8 mouse cellular contexts compared by ENCODE assay signal in the genomic region with DNA sequence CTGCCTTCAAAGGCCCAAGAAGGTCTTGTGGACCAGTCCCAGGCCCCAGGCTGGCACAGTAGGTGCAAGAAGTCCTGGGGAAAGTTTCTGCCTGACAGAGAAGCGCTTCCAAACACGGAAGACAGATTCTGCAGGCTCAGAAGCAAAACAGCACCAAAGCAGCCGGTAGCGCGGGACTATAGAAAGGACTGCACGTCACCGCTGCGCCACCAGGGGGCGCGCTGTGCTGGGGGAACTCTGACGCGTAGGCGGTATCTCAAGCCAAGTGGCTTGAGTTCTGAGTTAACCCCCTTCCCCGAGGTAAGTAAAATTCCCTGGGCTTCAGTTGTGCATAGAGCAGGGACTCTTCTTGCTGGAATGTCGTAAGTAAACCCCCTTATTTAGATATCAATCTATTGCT. TPM values are rescaled to one million over a fixed set of nuclear protein-coding genes. Genes with fewer than 3 reads are reported as not detected.
DNase-seq lines count a peak whose midpoint lies in the region; ATAC-seq and TF ChIP-seq lines count a peak whose summit lies in the region.

No protein-coding gene starts in this region.

- peak overlapping the region; percentile 73 for H3K27ac ChIP-seq in embryonic facial prominence, embryonic 10.5 days (replicated peaks)
- H3K27ac ChIP-seq in kidney, postnatal 0 days: no peak overlapping the region
- no peak overlapping the region for H3K27ac ChIP-seq in liver, embryonic 14.5 days
- no peak overlapping the region for H3K27ac ChIP-seq in olfactory bulb, adult 2 months (ENCODE audit: insufficient read depth, low read depth, low read length)

- ATAC-seq in kidney, postnatal 0 days (replicated peaks; ENCODE audit: low FRiP score, low read depth): no peak
- peak; percentile 21; the same call in 1 of the 2 replicates for ATAC-seq in liver, embryonic 14.5 days (ENCODE audit: insufficient read depth)

- peaks cover 17% of the 10 kb centered on the region for H3K36me3 ChIP-seq in embryonic facial prominence, embryonic 10.5 days (replicated peaks)
- 0 out of 2 replicates have a peak, but pooled peaks cover 10% of the 10 kb centered on the region for H3K36me3 ChIP-seq in kidney, postnatal 0 days (ENCODE audit: insufficient read depth, low read length)
- peaks cover 16% of the 10 kb centered on the region for H3K36me3 ChIP-seq in liver, embryonic 14.5 days (replicated peaks; ENCODE audit: control insufficient read depth, insufficient read depth, low read depth)

- H3K9ac ChIP-seq in kidney, postnatal 0 days (ENCODE audit: low read depth, low read length): no peak overlapping the region
- no peak overlapping the region for H3K9ac ChIP-seq in liver, embryonic 14.5 days (replicated peaks)

- H3K4me3 ChIP-seq in embryonic facial prominence, embryonic 10.5 days: peak overlapping the region; percentile 36
- H3K4me3 ChIP-seq in kidney, postnatal 0 days (replicated peaks; ENCODE audit: low read depth, low read length): no peak overlapping the region
- H3K4me3 ChIP-seq in liver, embryonic 14.5 days (ENCODE audit: insufficient read depth in 1 of 2, low read depth in 2 of 2, low read length in 2 of 2): no peak overlapping the region
- H3K4me3 ChIP-seq in olfactory bulb, adult 2 months (ENCODE audit: insufficient read depth, low read depth, low read length): no peak overlapping the region

- TF ChIP-seq CTCF in kidney, postnatal 0 days (IDR thresholded peaks at IDR 0.05; ENCODE audit: low read depth): peak; percentile 97
- peak; percentile 99 for TF ChIP-seq CTCF in liver, embryonic 14.5 days (IDR thresholded peaks at IDR 0.05; ENCODE audit: low read depth)
- TF ChIP-seq CTCF in olfactory bulb, adult 2 months (IDR thresholded peaks at IDR 0.05; ENCODE audit: insufficient read depth, low read depth, low read length): peak; percentile 79

- TF ChIP-seq EP300 in liver, embryonic 14.5 days (IDR thresholded peaks at IDR 0.05; ENCODE audit: low read depth): no peak

- DNase-seq in B cell, adult 2 months: peak; percentile 91 to 92
- DNase-seq in adrenal gland, adult 8-10 months: peak; percentile 52
- peak; percentile 90 for DNase-seq in embryonic facial prominence, embryonic 10.5 days (ENCODE audit: low spot score)
- peak; percentile 46 to 67 for DNase-seq in heart, adult 9 months (ENCODE audit: low spot score in 2 of 2)
- peak; percentile 89 for DNase-seq in kidney, postnatal 0 days (ENCODE audit: low spot score)
- DNase-seq in liver, embryonic 14.5 days (ENCODE audit: low read depth in 3 of 3, low spot score in 3 of 3): peak; percentile 53 to 64 (median 62)
- DNase-seq in thymus, adult 18-20 months: peak; percentile 60 to 67

- WGBS in embryonic facial prominence, embryonic 10.5 days: 3% methylated on average over 15 of the region's 15 CpGs
- 2% methylated on average over 15 of the region's 15 CpGs for WGBS in kidney, postnatal 0 days
- WGBS in liver, embryonic 14.5 days (ENCODE audit: insufficient replicate concordance): 1% methylated on average over 15 of the region's 15 CpGs
- WGBS in olfactory bulb, adult 2 months: 2% methylated on average over 15 of the region's 15 CpGs

- H3K4me2 ChIP-seq in kidney, postnatal 0 days (ENCODE audit: low read length): no peak overlapping the region
- H3K4me2 ChIP-seq in liver, embryonic 14.5 days (ENCODE audit: low read depth): peak overlapping the region; percentile 95; the same call in 1 of the 2 replicates

- peaks cover 46% of the 10 kb centered on the region for H3K4me1 ChIP-seq in embryonic facial prominence, embryonic 10.5 days
- peaks cover 10% of the 10 kb centered on the region; the same call in 1 of the 2 replicates for H3K4me1 ChIP-seq in kidney, postnatal 0 days (replicated peaks; ENCODE audit: insufficient read depth, low read length)
- H3K4me1 ChIP-seq in liver, embryonic 14.5 days (replicated peaks; ENCODE audit: control insufficient read depth in 2 of 2, insufficient read depth in 2 of 2, low read length in 1 of 2): peaks cover 24 to 27% of the 10 kb centered on the region in 2 experiments
- H3K4me1 ChIP-seq in olfactory bulb, adult 2 months (ENCODE audit: control insufficient read depth, insufficient read depth, low read length): peaks cover 13% of the 10 kb centered on the region

- H3K9me3 ChIP-seq in embryonic facial prominence, embryonic 10.5 days: peaks cover 5% of the 10 kb centered on the region; the same call in 1 of the 2 replicates
- no peaks in the 10 kb centered on the region for H3K9me3 ChIP-seq in kidney, postnatal 0 days (replicated peaks; ENCODE audit: low read length)
- no peaks in the 10 kb centered on the region for H3K9me3 ChIP-seq in liver, embryonic 14.5 days (ENCODE audit: control insufficient read depth, low read length)

- TF ChIP-seq POLR2A in olfactory bulb, adult 2 months (IDR thresholded peaks at IDR 0.05; ENCODE audit: insufficient read depth, low read depth, low read length): no peak

- H3K27me3 ChIP-seq in embryonic facial prominence, embryonic 10.5 days (replicated peaks; ENCODE audit: low read depth, poor library complexity, severe bottlenecking): 0 out of 2 replicates have a peak, but pooled peaks cover 5% of the 10 kb centered on the region
- H3K27me3 ChIP-seq in kidney, postnatal 0 days (ENCODE audit: insufficient read depth, low read length): no peaks in the 10 kb centered on the region
- H3K27me3 ChIP-seq in liver, embryonic 14.5 days (ENCODE audit: control insufficient read depth, insufficient read depth, low read length): no peaks in the 10 kb centered on the region

RNA-seq across cellular contexts. Expression of a gene that starts 0.8 kb away (rescaled TPM):
- 10 to 100 TPM; 45.5 to 63.0 (median 54.6) TPM for total RNA-seq in adrenal gland, adult 8-10 months (2022)
- 27.4 and 28.1 TPM in 2 replicates for polyA plus RNA-seq in embryonic facial prominence, embryonic 10.5 days (2016; fragmentation: Nextera tagmentation; extraction: Ambion mirVana)
- 21.0 and 21.6 TPM in 2 replicates for polyA plus RNA-seq in kidney, postnatal 0 days (2015; fragmentation: Nextera tagmentation; extraction: Ambion mirVana)
- polyA plus RNA-seq in liver, embryonic 14.5 days (2012; rRNA removed): 12.0 and 12.9 TPM in 2 replicates
- 9.3 and 12.7 TPM in 2 replicates for polyA plus RNA-seq in liver, embryonic 14.5 days (2014; fragmentation: Nextera tagmentation; extraction: Ambion mirVana)
- polyA plus RNA-seq in olfactory bulb, adult 2 months (2012; ENCODE audit: insufficient read depth, insufficient read length, low replicate concordance, missing spikeins): not detected in 2 replicates

RNA-seq across cellular contexts. Expression of a gene that starts 1.7 kb away (rescaled TPM):
- 10 to 100 TPM; 32.5 to 40.2 (median 36.8) TPM for total RNA-seq in adrenal gland, adult 8-10 months (2022)
- polyA plus RNA-seq in embryonic facial prominence, embryonic 10.5 days (2016; fragmentation: Nextera tagmentation; extraction: Ambion mirVana): 17.0 and 17.2 TPM in 2 replicates
- 22.8 and 23.3 TPM in 2 replicates for polyA plus RNA-seq in kidney, postnatal 0 days (2015; fragmentation: Nextera tagmentation; extraction: Ambion mirVana)
- polyA plus RNA-seq in liver, embryonic 14.5 days (2012; rRNA removed): 4.9 and 5.1 TPM in 2 replicates
- polyA plus RNA-seq in liver, embryonic 14.5 days (2014; fragmentation: Nextera tagmentation; extraction: Ambion mirVana): 10.1 and 10.2 TPM in 2 replicates
- polyA plus RNA-seq in olfactory bulb, adult 2 months (2012; ENCODE audit: insufficient read depth, insufficient read length, low replicate concordance, missing spikeins): not detected in 2 replicates

RNA-seq across cellular contexts. Expression of a gene that starts 29.0 kb away (rescaled TPM):
- 1 to 10 TPM; 1.3 to 6.2 (median 3.7) TPM for total RNA-seq in adrenal gland, adult 8-10 months (2022)
- 2.1 and 4.2 TPM in 2 replicates for polyA plus RNA-seq in embryonic facial prominence, embryonic 10.5 days (2016; fragmentation: Nextera tagmentation; extraction: Ambion mirVana)
- 0.20 and 0.31 TPM in 2 replicates for polyA plus RNA-seq in kidney, postnatal 0 days (2015; fragmentation: Nextera tagmentation; extraction: Ambion mirVana)
- 2.8 and 3.5 TPM in 2 replicates for polyA plus RNA-seq in liver, embryonic 14.5 days (2012; rRNA removed)
- polyA plus RNA-seq in liver, embryonic 14.5 days (2014; fragmentation: Nextera tagmentation; extraction: Ambion mirVana): 3.6 and 3.8 TPM in 2 replicates
- not detected in 2 replicates for polyA plus RNA-seq in olfactory bulb, adult 2 months (2012; ENCODE audit: insufficient read depth, insufficient read length, low replicate concordance, missing spikeins)

RNA-seq across cellular contexts. Expression of a gene that starts 35.8 kb away (rescaled TPM):
- 10 to 100 TPM; 28.9 to 34.4 (median 31.0) TPM for total RNA-seq in adrenal gland, adult 8-10 months (2022)
- polyA plus RNA-seq in embryonic facial prominence, embryonic 10.5 days (2016; fragmentation: Nextera tagmentation; extraction: Ambion mirVana): 53.4 and 57.6 TPM in 2 replicates
- polyA plus RNA-seq in kidney, postnatal 0 days (2015; fragmentation: Nextera tagmentation; extraction: Ambion mirVana): 49.7 and 49.9 TPM in 2 replicates
- 20.6 and 25.0 TPM in 2 replicates for polyA plus RNA-seq in liver, embryonic 14.5 days (2012; rRNA removed)
- polyA plus RNA-seq in liver, embryonic 14.5 days (2014; fragmentation: Nextera tagmentation; extraction: Ambion mirVana): 44.5 and 46.8 TPM in 2 replicates
- not detected in 2 replicates for polyA plus RNA-seq in olfactory bulb, adult 2 months (2012; ENCODE audit: insufficient read depth, insufficient read length, low replicate concordance, missing spikeins)

RNA-seq across cellular contexts. Expression of a gene that starts 36.1 kb away (rescaled TPM):
- 10 to 100 TPM; 16.7 to 21.8 (median 18.1) TPM for total RNA-seq in adrenal gland, adult 8-10 months (2022)
- polyA plus RNA-seq in embryonic facial prominence, embryonic 10.5 days (2016; fragmentation: Nextera tagmentation; extraction: Ambion mirVana): 26.4 and 28.0 TPM in 2 replicates
- polyA plus RNA-seq in kidney, postnatal 0 days (2015; fragmentation: Nextera tagmentation; extraction: Ambion mirVana): 17.2 and 18.8 TPM in 2 replicates
- 5.8 and 8.0 TPM in 2 replicates for polyA plus RNA-seq in liver, embryonic 14.5 days (2012; rRNA removed)
- 7.8 and 9.2 TPM in 2 replicates for polyA plus RNA-seq in liver, embryonic 14.5 days (2014; fragmentation: Nextera tagmentation; extraction: Ambion mirVana)
- polyA plus RNA-seq in olfactory bulb, adult 2 months (2012; ENCODE audit: insufficient read depth, insufficient read length, low replicate concordance, missing spikeins): not detected in 2 replicates

Comparison
In these comparisons a context has a peak if more than half of its experiments do, and no peak if none do; other contexts are left out.
1. RNA of a gene that starts 0.8 kb away (polyA plus RNA-seq): 27.4 to 28.1 TPM in embryonic facial prominence, embryonic 10.5 days, 21.0 to 21.6 TPM in kidney, postnatal 0 days and 9.3 to 12.9 TPM in liver, embryonic 14.5 days; not detected in olfactory bulb, adult 2 months; every median in the first group is over 10 times any median in the second.
2. Peak in every context shown above with its lines, with median percentiles within 50 percentile points of each other: DNase-seq and CTCF ChIP-seq.